In genomic region chr1:177714397-177715012, GRCm38 (mm10) we compare ENCODE assay signal across 24 mouse cellular contexts. TPM values are rescaled to one million over a fixed set of nuclear protein-coding genes. Genes with fewer than 3 reads are reported as not detected.
"Had no signal": no experiment of that assay in that cellular context is flagged by ENCODE, and none has a peak within 500 bp of the region (broad histone marks: within the 10 kb centered on the region; RNA-seq: fewer than 3 reads in every experiment).

No protein-coding gene starts in this region.

- H3K4me1 ChIP-seq: lung, embryonic 15.5 days; midbrain, embryonic 12.5 days; stomach, embryonic 15.5 days had no signal

- H3K4me3 ChIP-seq: lung, embryonic 15.5 days; midbrain, embryonic 10.5 days; midbrain, embryonic 12.5 days; myocyte; neural tube, embryonic 13.5 days; neural tube, embryonic 15.5 days; stomach, embryonic 15.5 days had no signal

- H3K9me3 ChIP-seq: neural tube, embryonic 15.5 days; stomach, embryonic 15.5 days had no signal

- DNase-seq: lung, adult 2 months; lung, postnatal 14 days; lung, postnatal 36 days; midbrain, embryonic 14.5 days; retina, postnatal 1 day; right cerebral cortex, adult 18-20 months; thymus, adult 2 months; thymus, postnatal 25 days; thymus, postnatal 4 days had no signal

- H3K36me3 ChIP-seq: lung, embryonic 15.5 days; midbrain, embryonic 10.5 days; midbrain, embryonic 12.5 days; neural tube, embryonic 13.5 days; neural tube, embryonic 15.5 days; stomach, embryonic 15.5 days had no signal

- H3K9ac ChIP-seq: lung, embryonic 15.5 days; midbrain, embryonic 12.5 days; neural tube, embryonic 13.5 days; neural tube, embryonic 15.5 days; stomach, embryonic 15.5 days had no signal

- H3K4me2 ChIP-seq: lung, embryonic 15.5 days; midbrain, embryonic 12.5 days; neural tube, embryonic 13.5 days; neural tube, embryonic 15.5 days; stomach, embryonic 15.5 days had no signal

- H3K27me3 ChIP-seq: lung, embryonic 15.5 days; midbrain, embryonic 12.5 days; neural tube, embryonic 13.5 days; neural tube, embryonic 15.5 days; stomach, embryonic 15.5 days had no signal

- H3K27ac ChIP-seq: lung, embryonic 15.5 days; midbrain, embryonic 10.5 days; midbrain, embryonic 12.5 days; neural tube, embryonic 13.5 days; neural tube, embryonic 15.5 days; stomach, embryonic 15.5 days; stomach, postnatal 0 days had no signal

- ATAC-seq: lung, postnatal 0 days; midbrain, embryonic 16.5 days had no signal

RNA-seq across cellular contexts. Expression of gene 1700016C15Rik, which starts 15.1 kb away (rescaled TPM):
- total RNA-seq: megakaryocyte, adult 5-6 weeks; megakaryocyte-erythroid progenitor cell, adult 5-6 weeks had no signal
- polyA plus RNA-seq: liver, embryonic 16.5 days; lung, adult 2 months; midbrain, embryonic 10.5 days; midbrain, embryonic 12.5 days; midbrain, embryonic 16.5 days; myocyte; neural tube, embryonic 11.5 days; neural tube, embryonic 13.5 days; neural tube, embryonic 15.5 days; spleen, adult 2 months; stomach, embryonic 15.5 days; thymus, adult 2 months had no signal
